Mouse (Mus musculus): ENCODE measurements at regions not wholly inside any gene's neighbourhood (a gene's known extent, or its start where the extent isn't known, plus 50 kb on each side); places are given as distances from the start of the nearest gene placed in this dataset.

- TF ChIP-seq CTCF (IDR thresholded peaks at IDR 0.05; ENCODE audit: control insufficient read depth, insufficient read depth, low read length): no peak
- TF ChIP-seq POLR2A (IDR thresholded peaks at IDR 0.05; ENCODE audit: borderline replicate concordance, control insufficient read depth, low read depth, low read length): no peak
Measured at GRCm38 (mm10) chr17:52448701-52449100, 153.8 kb upstream of the Kcnh8 start.

Measured in bone marrow, adult 2 months (tissue).